Mouse (Mus musculus) bone marrow, adult 2 months (tissue): Measurements from ENCODE around the gene Mogat1.

Experiments used
- CTCF ChIP-seq: fragments of 200-500 bp; IDR thresholded peaks from 2 replicates; pipeline ENCODE4 v1.5.1; 2011; ENCODE audit warnings: low read length, control low read depth; ENCODE audit not compliant: control insufficient read depth, insufficient read depth
- POLR2A ChIP-seq: fragments of 200-500 bp; IDR thresholded peaks from 2 replicates; pipeline ENCODE4 v1.6.1; 2011; ENCODE audit warnings: low read depth, mild to moderate bottlenecking, control low read depth, low read length, borderline replicate concordance; ENCODE audit not compliant: control insufficient read depth

DNA sequence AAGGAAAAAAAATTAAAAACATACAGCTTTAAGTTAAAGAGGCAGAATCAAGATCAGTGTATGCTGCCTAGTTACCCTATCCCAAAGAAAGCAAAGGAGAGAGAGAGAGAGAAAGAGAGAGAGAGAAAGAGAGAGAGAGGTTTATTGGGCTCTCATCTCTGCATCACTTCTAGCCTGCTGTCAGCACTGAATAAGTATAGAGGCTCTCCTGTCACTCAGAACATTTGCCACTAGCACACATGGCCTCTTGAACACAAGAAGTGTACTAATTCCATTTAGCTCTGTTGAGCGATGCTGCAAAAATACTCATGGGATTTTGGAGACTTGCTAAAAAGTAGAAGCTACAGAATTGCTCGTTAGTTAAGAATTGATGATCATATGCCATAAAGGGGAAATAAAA is 56.2 kb downstream of the Mogat1 start:
- TF ChIP-seq CTCF = no peak
- TF ChIP-seq POLR2A = no peak
